Mouse (Mus musculus) left cerebral cortex, adult 8-10 months (tissue): ENCODE results near the gene Camk2d. TPM values are rescaled to one million over a fixed set of nuclear protein-coding genes. Genes with fewer than 3 reads are reported as not detected.

Experiments
- DNase-seq, 2 experiments: peaks; one replicate each; pipeline ENCODE4 v3.0.0; 2022; ENCODE audit warnings: low spot score in 2 of 2
- total RNA-seq, 4 experiments: library from RNA; stranded (reverse); gene quantifications; 2 replicates each; pipeline ENCODE4 v1.2.4; 2022

Camk2d gene
- total RNA-seq = 100 to 1,000 TPM; 126 to 159 (median 137) TPM

DNA sequence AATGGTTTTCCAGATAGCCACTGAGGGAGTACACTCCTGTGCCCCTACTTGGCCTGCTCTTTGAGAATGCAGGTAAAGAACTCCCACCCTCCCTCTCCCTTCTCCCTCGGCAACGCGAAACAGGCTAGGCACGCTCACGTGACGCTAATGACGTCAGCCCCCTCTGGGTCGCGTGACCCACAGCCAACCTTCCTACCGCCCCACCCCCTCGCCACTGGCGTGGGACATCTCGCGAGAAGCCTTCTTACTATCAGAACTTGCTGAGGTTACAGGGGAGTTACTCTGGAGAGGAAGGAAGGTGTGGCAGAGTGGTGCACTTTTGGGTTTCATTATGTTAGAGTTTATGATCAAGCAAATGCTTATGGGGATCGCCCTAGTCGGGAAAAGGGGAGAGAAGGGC, at the start of gene Camk2d:
Gene Camk2d, plus strand, starts transcription at position 217 of the 400 bp plus-strand sequence.
- peak; percentile 81 to 96 for DNase-seq

DNA sequence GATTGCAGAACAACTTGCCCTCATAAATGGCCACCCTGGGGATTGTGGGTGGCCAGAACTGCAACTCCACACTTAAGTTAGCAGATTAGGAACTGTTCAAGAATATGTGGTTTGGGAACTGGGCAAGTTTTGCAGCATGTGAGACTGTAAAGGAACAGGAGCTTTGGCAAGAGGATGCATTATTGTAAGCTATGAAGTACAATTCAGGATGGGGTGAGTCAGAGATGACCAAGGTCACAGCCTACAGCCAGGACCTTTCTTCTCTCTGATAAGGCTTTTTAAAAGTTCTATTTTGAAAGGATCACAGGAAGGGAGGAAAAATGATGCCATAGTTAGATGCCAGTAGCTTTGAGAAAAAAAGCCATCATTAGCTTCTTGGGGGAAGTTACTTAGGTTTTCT, 48.2 kb upstream of the Camk2d start:
- DNase-seq = no peak

DNA sequence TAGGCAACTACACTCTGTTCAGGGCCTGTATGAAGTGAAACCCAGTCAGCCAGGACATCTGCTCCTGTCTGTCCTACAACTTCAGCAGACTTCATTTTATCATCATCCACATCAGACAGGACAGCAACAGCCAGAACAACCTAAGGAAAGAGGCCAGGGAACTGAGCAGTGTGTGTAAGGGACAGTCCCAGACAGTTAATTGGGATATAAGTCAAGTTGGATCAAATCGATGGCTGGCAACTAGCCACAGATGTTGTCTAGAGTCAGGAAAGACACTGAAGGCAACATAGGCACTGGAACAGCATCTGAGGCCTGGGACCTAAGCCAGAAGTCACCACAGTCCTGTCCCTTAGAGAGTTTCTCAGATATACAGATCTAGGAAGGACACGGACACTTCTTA, 32.5 kb upstream of the Camk2d start:
- no peak for DNase-seq

GRCm38 (mm10) chr3:126570628-126571027, 25.5 kb upstream of the Camk2d start:
- no peak for DNase-seq

GRCm38 (mm10) chr3:126572915-126573314, 23.2 kb upstream of the Camk2d start:
- no peak for DNase-seq

DNA sequence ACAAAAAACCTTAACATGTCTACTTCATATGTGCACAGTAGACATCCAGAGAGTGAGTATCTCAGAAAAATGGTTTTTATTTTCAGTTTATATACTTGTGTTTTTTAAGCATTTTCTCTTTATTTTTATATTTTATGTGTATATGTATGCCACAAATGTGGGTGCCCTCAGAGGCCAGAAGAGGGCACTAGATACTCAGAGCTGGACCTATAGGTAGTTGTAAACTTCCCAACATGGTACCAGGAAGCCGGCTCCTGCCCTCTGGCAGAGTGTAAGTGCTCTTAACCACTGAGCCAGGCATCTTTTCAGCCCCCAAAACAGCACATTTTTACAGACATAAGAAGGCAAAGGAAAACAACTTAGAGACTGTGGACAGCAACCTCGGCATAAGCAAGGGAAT, 20.2 kb upstream of the Camk2d start:
- DNase-seq = no peak

GRCm38 (mm10) chr3:126586134-126586533, 10.0 kb upstream of the Camk2d start:
- DNase-seq = no peak

GRCm38 (mm10) chr3:126587477-126587876, 8.6 kb upstream of the Camk2d start:
- DNase-seq = no peak

DNA sequence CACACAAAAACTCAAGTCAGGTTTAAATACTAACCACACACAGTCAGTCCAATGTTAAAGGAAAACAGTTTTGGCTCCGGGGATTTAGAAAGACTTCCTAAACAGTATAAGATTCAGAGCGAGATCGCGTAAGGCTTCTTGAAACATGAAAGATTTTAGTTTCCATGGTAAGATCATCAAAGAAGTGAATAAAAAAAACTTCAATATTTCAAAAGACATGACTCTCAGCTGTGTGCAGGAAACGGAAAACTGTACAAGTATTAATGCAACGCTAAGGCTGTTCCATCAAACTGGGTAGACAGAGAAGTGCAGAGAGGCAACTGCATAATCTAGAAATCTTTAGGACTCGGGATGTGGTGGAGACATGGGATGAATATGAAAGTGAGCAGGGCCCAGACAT, 6.5 kb upstream of the Camk2d start:
- no peak for DNase-seq

GRCm38 (mm10) chr3:126595456-126595855, 646 bp upstream of the Camk2d start:
- no peak for DNase-seq

DNA sequence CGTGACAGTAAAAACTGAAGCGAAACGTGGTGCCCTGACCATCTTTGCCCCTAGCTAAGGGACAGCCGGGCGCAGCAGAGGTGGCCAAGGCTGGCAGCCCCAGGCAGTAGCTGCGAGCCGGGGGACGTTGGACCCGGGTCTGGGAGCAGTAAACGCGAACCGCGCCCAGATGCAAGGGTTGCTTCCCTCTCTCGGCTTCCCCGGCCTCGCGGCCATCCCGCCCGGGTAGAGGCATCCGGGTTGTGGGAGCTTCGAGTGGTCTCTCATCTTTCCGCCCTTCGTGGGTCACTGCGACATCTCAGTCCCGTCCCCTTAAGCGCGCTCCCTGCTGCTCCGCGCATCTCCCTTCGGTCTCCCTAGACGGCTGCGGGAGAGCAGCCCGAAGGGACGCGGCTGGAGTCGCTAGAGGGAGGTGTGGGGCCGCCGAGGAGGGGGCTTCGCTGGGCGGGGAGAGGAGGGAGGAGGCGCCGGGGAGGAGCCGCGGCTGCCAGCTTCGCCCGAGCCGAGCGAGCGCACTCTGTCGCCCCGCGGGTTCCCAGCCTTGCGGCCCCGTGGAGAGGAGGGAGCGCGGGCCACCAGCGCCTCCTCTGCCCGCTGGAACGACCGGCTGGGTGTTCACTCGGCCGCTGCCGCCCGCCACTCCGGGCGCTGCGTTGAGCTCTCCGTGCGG, 524 bp downstream of the Camk2d start:
- DNase-seq = peak; percentile 62 to 70

GRCm38 (mm10) chr3:126597161-126597595, 1.1 kb downstream of the Camk2d start:
- DNase-seq = peak; percentile 47 to 59

DNA sequence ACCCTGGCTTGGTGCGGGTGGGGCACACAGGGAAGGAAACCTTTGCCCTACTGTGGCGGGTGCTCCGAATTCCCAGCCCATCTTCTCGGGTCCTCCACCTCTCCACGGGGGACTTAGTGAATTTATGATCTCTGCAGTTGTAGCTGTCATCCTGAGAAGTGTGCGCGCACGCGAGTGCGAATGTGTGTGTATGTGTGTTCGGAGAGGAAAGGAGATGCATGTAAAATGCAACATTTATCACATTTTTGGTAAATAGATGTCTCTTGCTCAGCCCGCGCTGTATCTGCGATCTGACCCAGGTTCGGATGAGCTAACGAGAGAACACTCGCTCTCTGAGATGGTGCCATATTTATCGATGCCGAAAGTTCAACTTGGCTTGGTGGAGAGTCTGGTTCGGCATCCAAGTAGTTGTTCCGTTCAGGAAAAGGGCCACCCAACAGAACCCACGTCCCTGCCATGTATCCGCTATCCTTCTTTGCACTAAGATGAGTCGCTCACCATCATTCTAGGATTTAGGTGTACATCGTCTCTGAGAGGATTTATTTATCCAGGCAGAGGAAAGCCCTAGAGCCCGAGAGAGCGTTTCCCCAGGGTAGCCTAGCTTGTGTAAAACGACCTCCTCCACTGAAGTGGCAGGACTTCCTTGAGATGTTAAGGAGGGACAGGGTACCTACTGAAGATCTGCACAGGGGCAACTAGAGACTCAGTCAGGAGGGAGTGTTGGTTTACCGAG, 1.7 kb downstream of the Camk2d start:
- DNase-seq = peak; percentile 23 to 24

DNA sequence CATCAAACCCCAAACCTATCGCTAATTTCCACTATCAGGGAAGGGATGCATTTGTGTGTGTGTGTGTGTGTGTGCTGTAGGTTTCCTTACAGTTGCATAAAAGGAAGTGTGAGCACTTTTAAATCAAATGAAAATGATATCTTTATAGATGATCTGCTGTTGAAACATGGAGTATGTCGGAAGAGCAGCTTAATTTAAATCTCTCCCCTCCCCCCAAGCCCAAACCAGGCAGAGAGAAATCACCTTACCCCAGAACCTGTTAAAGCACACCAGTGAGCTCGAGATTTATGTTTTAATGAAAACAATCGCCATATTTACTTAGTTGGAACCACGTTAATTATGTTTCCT, 2.2 kb downstream of the Camk2d start:
- no peak for DNase-seq

- no peak for DNase-seq
Observed at GRCm38 (mm10) chr3:126598881-126599280, 2.8 kb downstream of the Camk2d start.

DNA sequence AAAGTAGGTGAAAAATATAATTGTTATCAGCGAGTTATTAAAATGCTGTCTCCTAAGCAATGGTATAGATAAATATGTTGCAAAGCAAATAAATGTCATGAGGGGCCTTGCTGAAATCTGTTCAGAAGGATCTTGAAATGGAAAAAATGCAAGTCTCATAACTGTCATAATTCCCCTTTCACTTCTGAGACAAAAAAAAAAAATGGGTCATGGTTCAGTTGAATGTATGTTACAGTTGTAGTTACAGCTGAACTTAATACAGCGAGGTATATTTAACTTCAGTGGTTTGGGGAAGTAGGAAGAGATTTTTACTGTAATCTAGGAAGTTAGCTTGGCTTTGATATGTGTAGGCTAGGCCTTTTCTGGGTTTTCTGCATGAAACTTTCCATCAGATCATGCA, 3.2 kb downstream of the Camk2d start:
- no peak for DNase-seq

- DNase-seq = no peak
Observed at GRCm38 (mm10) chr3:126599936-126600335, 3.8 kb downstream of the Camk2d start.

GRCm38 (mm10) chr3:126602772-126603171, 6.7 kb downstream of the Camk2d start:
- DNase-seq = no peak

- no peak for DNase-seq
Observed at GRCm38 (mm10) chr3:126604656-126605434, 8.7 kb downstream of the Camk2d start.

DNA sequence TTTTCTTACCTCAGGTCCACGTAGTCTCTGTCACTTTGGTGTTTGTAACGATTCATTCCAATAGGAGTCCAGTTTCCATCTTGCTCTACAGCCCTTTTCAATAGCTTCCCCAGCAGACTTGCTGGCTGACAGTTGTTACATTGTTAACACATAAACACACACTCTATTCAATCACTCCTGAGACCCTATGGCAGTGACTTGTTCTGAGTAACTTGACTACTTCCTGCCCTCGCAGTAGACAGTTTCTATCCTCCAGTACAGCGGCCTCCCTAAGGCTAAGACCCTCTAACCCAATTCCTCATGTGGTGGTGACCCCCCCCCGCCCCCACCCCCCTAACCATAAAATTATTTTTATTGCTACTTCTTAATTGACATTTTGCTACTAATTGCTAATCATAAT, 13.2 kb downstream of the Camk2d start:
- DNase-seq = no peak

DNA sequence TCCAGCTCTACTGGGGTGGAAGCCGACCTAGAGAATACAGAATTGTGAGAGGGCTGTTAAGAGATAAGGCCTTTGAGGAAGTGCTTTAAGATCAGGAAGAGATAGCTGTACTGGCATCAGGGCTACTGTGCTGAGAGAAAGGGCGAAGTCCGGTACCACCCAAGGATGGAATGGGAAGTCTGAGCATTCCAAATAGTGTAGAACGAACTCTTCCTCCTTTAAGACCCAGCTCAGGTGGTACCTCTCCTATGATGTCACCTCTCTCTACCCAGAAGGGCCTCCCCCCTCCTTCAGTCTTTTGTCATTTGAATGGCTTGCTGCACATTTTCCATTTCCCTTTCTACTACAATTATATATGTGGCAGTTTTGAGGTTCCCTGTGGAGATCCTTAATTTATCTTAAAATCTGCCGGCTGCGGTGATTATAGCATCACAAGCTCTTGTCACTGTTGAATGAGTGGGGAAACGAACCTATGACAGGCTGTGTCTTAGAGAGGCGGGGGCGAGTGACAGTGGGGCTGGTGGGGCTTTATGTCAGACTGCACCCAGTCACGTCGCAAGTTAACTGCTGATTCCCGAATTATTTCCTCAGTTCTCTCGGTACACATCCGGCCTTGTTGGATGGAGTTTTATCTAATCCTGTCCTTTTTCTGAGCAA, 13.8 kb downstream of the Camk2d start:
- DNase-seq = no peak

DNA sequence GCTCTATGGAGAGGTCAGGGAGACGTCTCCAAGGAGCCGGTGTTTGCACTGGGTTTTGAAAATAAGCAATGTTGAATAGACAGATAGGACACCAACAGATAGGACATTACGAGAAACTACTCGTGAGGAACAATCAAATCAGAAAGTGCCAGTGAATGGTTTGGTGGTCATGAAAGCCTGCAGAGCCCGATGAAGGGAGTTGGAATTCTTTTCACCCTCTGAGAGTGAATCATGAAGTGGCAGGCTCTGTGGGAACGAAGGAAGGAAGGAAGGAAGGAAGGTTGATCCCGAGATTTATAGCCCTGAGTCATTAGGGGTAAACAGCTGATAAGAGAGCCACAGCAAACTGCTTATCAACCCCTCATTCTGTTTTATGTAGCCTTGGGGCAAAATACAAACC, 15.5 kb downstream of the Camk2d start:
- DNase-seq = no peak
